Mouse (Mus musculus): ENCODE data around the gene Sar1a. TPM values are rescaled to one million over a fixed set of nuclear protein-coding genes. Genes with fewer than 3 reads are reported as not detected.

Sar1a gene
- 112 and 151 TPM in 2 replicates for total RNA-seq (2017)

DNA sequence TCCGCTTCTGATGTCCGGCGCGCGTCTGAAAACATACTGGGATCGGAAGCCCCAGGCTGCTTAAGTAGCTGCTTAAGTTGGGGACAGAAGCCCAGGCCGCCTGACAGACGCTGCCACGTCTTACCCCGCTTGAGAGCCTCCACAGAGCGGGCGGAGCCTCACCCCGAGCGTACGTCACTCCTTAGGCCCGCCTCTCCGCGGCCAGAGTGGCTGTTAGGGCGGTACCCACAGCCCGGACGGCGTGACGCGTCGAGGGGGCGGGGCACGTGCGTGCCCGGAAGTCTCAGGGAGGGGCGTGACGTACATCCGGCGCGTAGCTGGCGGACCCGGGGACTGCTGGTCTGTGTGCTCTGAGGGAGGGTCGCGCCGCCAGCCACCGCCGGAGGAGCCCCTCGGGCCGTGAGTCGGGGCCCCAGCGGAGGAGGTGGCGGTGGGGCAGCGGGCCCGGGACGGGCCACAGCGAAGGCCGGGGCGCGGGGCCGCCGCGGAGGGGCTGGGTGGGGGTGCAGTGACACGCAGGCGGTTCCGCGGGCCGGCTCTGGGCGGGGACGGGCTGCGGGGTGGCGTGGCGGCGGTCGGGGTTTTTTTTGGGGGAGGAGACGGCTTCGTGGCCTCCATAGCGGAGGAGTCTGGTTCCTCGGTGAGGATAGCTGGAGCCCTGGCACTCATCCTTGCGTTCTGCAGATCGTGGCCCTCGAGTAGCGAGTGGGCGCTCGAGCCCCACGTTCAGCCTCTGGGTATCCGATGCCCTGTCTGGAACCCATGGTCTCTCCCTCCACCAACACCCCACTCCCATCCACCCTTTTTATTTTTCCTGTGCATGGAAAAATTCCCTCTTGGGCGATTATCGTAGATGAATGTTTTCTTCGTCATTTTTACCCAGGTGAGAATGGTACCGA, at the start of gene Sar1a:
TSS of gene Sar1a (plus strand) at position 285 of the 899 bp plus-strand sequence.
- ATAC-seq (replicated peaks in 1 of 2; ENCODE audit: insufficient read depth in 1 of 2, low FRiP score in 2 of 2, low TSS enrichment in 1 of 2, low read depth in 1 of 2, poor library complexity in 2 of 2, severe bottlenecking in 2 of 2): peak; percentile 99

DNA sequence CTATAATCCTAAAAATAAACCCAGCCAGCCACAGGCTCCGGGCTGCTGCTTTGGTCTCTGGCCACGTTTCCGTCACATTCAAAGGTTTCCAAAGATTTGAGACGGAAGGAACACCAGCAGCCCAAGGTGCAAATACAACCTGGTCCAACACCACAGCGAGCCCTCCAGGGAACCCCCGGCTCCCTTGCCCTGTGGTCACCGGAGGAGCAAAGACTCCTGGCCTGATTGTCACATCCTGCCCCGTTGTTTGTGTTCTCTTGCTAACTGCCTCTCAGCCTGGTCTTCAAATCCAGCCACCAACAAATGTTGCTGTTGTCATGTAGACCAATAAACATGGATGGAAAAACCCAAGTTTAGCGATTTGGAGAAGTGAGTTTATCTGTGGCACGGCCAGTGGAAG, 47.7 kb upstream of the Sar1a start:
- peak; percentile 51 to 60; a peak in 3 of 4 replicates for ATAC-seq (replicated peaks in 1 of 2; ENCODE audit: insufficient read depth in 1 of 2, low FRiP score in 2 of 2, low TSS enrichment in 1 of 2, low read depth in 1 of 2, poor library complexity in 2 of 2, severe bottlenecking in 2 of 2)

DNA sequence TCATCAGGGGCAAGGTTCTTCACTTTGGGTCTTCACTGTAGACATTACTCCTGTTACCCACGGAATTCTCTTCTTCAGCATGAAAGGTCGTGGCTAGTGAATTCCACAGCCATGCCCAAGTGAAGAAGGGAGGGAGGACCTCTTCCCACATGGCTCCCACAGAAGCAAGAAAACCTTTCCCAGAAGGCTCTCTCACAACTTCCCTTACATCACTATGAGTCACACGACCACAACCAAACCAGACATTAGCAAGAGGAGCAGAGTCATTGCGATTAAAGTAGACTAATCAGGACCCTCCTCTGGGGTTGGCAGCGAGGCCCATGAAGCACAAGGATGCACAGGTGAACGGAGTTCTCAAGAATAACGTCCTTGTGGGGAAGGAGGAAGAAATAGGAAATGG, 43.0 kb upstream of the Sar1a start:
- no peak for ATAC-seq (replicated peaks in 1 of 2; ENCODE audit: insufficient read depth in 1 of 2, low FRiP score in 2 of 2, low TSS enrichment in 1 of 2, low read depth in 1 of 2, poor library complexity in 2 of 2, severe bottlenecking in 2 of 2)

DNA sequence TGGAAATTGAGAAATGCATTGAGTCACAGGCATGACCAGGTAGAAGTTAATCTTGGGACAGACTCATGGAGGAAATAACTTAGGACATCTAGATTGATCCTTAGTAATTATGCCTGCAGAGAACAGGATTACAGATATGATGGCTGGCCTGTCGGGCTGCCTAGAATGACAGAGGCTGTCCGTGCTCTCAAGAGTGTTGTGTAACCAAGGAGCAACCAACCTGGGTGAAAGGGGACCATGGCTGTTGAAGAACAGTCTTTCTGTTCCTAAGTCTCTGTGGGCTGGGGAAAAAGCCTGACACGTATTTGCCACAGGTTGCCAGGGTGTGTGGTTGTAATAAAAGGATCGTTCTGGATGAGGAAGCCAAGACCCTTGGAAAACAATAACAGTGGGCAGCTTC, 39.7 kb upstream of the Sar1a start:
- ATAC-seq (replicated peaks in 1 of 2; ENCODE audit: insufficient read depth in 1 of 2, low FRiP score in 2 of 2, low TSS enrichment in 1 of 2, low read depth in 1 of 2, poor library complexity in 2 of 2, severe bottlenecking in 2 of 2): no peak

DNA sequence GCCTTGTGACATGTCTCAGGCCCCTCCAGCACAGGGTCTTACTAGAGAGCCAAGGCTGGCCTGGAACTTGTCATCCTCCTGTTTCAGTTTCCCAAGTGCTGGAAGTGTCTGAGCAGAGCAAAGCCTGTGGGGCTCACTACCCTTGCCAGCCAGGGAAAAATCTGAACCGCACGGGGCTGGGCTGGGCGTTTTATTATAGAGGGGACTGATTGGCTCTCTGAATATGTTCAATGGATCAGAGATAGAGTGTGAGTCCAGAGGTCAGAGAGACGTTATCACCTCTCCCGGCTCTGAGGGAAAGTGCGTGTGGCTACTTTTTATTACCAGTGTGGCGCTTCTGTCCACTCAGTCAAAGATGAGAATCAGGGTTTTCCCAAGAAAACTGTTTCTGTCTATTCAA, 33.5 kb upstream of the Sar1a start:
- ATAC-seq (replicated peaks in 1 of 2; ENCODE audit: insufficient read depth in 1 of 2, low FRiP score in 2 of 2, low TSS enrichment in 1 of 2, low read depth in 1 of 2, poor library complexity in 2 of 2, severe bottlenecking in 2 of 2): no peak

DNA sequence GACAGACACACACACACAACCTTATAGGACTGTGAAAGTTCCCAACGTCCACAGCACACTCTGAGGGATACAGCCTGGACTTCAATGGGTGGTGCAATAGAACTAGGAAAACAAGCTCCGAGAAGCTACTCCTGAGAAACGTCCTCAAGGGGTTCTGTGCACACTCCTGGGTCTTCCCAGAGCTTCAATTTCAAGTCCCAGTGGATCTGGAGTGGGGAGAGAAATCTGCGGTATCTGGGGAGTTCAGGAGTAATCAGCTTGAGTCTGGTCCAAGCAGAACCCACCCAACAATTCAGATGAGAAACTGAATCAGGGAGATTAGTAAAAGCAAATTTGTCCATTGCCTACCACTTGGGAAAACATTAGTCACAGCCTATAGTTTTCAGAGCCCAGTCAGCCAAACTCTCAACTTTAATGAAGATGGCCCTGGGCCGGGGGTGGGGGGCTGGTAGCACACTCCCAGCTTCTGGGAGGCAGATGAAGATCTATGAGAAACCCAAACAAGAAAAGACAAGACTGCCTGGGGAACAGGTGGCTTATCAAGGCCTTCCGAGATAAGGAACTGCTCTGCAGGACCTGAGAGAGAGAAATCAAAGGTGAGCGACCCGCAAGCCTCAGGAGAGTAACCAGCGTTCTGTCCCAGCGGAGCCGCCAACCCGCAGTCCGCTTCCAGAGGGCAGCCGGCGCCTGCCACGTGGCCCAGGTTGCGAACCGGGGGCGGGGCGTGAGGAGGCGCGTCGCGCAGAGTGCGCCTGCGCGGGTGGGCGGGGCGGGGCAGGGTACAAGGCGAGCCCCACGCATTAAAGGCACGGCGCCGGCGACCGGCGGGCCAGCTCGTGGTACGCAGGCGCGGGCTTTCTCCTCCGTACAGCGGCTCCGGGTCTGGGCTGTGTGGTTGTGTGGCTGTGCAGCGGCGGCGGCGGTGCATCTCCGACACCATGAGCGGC, 32.0 kb upstream of the Sar1a start, which contains the start of gene Ppa1:
TSS of gene Ppa1 (plus strand) at position 763 of the 947 bp plus-strand sequence.
- ATAC-seq (replicated peaks in 1 of 2; ENCODE audit: insufficient read depth in 1 of 2, low FRiP score in 2 of 2, low TSS enrichment in 1 of 2, low read depth in 1 of 2, poor library complexity in 2 of 2, severe bottlenecking in 2 of 2): peak; percentile 63 to 81

DNA sequence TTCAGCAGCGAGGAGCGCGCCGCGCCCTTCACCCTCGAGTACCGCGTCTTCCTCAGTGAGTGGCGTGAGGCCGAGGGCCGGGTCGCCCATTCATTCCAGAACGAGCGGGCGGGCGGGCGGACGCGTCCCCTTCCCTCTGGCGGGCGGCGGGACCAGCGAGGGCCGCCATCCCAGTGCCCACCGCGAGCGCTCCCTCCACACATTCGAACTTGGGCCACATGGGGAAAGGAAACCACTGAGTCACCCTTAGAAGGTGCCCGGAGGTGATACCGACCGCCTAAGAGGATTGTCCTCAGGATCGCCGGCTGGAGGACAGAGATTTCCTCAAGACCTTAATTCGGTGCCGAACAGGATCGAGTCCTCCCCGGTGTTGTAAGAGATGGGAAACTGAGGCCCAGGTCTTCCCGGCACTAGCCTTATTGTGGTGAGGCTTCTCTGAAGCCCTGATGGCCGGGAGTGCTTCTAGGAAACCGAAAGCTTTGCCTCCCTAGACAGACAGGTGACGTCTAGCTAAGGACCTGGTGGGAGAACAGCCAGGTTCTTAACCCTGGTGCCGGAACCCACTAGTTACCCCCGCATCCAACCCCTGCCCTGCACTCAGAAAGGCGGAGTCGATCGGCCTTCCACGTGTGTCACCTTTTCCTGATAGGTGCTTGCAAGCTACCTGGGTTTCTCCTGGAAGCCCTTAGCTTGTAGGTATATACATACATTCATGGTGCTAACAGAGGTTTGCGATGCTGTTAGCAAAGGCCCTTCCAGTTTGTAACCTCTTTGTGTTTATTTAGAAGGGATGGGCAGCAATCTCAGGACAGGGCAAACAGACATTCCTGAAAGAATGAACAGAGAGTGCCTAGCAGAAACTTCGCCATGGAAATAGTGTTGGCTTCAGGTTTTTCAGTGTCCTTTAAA, 31.1 kb upstream of the Sar1a start:
- peak; percentile 33 to 40; a peak in 2 of 4 replicates for ATAC-seq (replicated peaks in 1 of 2; ENCODE audit: insufficient read depth in 1 of 2, low FRiP score in 2 of 2, low TSS enrichment in 1 of 2, low read depth in 1 of 2, poor library complexity in 2 of 2, severe bottlenecking in 2 of 2)

DNA sequence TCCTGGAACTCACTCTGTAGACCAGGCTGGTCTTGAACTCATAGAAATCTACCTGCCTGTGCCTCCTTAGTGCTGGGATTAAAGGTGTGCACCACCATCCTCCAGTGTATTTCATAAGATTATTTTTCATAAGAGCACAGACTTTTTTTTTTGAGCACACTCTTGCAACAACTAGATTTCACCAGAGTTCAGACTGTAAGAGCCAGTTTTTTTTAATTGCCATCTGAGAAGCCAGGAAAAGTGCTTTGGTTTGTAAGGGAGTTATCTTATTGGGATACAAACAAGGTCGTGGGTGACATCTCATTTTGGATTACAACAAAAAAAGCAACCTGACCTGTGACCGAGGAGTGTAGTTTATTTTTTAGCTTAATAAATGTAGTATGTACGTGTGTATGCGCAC, 26.0 kb upstream of the Sar1a start:
- no peak for ATAC-seq (replicated peaks in 1 of 2; ENCODE audit: insufficient read depth in 1 of 2, low FRiP score in 2 of 2, low TSS enrichment in 1 of 2, low read depth in 1 of 2, poor library complexity in 2 of 2, severe bottlenecking in 2 of 2)

DNA sequence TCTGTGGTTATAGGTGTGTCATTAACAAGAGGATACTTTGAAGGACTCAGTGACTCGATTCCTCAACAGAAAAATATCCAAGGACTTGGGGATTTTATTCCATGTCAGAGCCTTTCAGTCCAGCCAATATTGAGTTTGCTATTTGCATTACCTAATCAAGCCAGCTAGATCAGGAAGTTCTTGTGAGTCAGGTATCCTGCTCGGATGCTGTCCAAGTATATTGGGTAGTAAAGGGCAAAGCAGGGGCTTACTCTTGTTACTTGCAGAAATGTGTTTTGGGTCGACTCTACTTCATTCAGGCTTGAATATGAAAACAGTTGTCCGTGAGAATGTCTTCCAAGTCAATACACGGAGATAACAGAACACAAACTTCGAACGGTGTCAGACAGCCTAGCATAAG, 25.4 kb upstream of the Sar1a start:
- peak in 1 of 2 experiments; percentile 60; a peak in 1 of 4 replicates for ATAC-seq (replicated peaks in 1 of 2; ENCODE audit: insufficient read depth in 1 of 2, low FRiP score in 2 of 2, low TSS enrichment in 1 of 2, low read depth in 1 of 2, poor library complexity in 2 of 2, severe bottlenecking in 2 of 2)

DNA sequence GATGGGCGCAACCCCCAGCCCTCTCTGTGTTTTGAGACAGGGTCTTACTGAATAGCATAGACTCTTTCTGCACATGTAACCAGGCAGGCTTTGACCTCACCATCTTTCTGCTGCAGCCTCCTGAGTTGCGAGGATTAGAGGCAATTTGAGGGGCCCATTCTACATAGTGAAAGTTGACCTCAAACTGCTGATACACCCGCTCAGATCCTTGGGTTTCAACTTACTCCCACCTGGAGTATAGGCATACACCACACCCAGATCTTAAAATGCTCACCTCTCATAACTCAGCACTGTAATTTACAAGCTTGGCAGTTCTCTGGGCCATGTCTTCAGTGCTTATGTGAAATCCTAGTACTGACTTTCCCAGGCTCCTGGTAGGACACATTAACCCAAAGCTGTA, 24.9 kb upstream of the Sar1a start:
- no peak for ATAC-seq (replicated peaks in 1 of 2; ENCODE audit: insufficient read depth in 1 of 2, low FRiP score in 2 of 2, low TSS enrichment in 1 of 2, low read depth in 1 of 2, poor library complexity in 2 of 2, severe bottlenecking in 2 of 2)

DNA sequence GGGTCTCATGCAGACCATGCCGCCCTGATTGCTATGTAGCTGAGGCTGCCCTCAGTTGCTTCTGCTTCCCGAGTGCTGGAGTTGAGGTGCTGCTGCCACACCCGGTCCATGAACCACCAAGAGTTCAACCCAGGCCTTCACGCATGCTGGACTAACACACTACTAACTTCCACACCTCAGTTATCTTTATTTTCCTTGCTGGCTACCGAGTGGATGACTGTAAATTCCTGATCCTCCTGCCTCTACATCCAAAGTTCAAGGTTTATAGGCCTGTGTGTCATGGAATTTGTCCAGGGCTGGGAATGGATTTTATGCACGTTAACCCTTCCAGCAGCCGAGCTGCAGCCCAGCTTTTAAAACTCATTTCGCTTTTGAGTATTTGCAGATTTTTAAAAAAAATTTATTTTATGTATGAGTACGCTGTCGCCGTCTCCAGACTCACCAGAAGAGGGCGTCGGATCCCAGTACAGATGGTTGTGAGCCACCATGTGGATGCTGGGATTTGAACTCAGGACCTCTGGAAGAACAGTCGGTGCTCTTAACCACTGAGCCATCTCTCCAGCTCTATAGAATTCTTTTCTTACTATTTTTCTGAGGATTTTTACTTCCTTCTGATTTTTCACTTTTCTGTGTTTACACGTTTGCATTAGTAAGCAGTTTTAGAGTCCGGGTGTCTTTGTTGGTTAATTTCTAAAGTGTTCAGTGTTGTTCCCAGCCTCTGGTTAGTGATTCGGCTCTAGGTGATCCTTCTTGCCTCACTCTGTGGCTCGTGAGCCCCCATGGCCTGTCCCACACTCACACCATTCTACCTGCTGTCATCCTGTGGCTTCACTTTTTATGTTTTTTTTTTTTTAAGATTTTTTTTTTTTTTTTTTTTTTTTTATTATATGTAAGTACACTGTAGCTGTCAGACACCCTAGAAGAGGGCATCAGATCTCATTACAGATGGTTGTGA, 22.9 kb upstream of the Sar1a start:
- ATAC-seq (replicated peaks in 1 of 2; ENCODE audit: insufficient read depth in 1 of 2, low FRiP score in 2 of 2, low TSS enrichment in 1 of 2, low read depth in 1 of 2, poor library complexity in 2 of 2, severe bottlenecking in 2 of 2): no peak

DNA sequence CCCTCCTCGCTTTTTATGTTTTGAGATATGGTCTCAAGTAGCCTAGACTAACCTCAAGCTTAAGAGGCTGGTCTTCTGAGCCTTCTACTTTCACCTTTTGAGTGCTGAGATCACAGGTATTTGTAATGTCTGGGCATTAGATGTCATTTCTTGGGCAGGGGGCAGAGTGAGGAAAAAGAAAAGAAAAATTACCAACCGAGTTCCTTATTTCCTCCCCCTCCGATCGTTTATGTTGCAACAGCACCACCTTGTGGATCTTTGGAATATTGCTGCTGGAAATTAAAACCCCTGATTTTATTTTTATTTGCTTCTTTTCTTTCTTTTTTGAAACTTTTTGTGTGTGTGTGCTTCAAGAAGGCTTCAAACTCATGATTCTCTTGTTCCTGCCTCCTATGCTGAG, 22.1 kb upstream of the Sar1a start:
- ATAC-seq (replicated peaks in 1 of 2; ENCODE audit: insufficient read depth in 1 of 2, low FRiP score in 2 of 2, low TSS enrichment in 1 of 2, low read depth in 1 of 2, poor library complexity in 2 of 2, severe bottlenecking in 2 of 2): peak; percentile 30 to 46; a peak in 1 of 4 replicates

DNA sequence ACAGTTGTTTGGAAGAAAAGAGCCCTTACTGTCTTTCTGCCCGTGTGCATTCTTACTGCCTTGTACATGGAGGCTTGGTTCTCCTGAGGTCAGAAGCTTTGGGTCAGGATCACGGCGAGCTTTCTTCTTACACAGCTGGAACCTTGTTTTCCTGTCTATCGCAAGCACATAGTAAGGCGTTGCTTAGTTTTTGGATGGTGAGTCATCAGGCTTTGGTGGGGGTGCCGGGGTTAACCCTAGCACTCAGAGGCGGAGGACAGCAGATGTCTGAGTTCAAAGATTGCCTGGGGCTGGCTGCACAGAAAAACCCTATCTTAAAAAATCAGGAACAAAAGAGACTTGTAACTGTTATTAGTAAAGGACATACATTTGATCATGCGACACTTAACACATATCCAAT, 18.2 kb upstream of the Sar1a start:
- ATAC-seq (replicated peaks in 1 of 2; ENCODE audit: insufficient read depth in 1 of 2, low FRiP score in 2 of 2, low TSS enrichment in 1 of 2, low read depth in 1 of 2, poor library complexity in 2 of 2, severe bottlenecking in 2 of 2): no peak

DNA sequence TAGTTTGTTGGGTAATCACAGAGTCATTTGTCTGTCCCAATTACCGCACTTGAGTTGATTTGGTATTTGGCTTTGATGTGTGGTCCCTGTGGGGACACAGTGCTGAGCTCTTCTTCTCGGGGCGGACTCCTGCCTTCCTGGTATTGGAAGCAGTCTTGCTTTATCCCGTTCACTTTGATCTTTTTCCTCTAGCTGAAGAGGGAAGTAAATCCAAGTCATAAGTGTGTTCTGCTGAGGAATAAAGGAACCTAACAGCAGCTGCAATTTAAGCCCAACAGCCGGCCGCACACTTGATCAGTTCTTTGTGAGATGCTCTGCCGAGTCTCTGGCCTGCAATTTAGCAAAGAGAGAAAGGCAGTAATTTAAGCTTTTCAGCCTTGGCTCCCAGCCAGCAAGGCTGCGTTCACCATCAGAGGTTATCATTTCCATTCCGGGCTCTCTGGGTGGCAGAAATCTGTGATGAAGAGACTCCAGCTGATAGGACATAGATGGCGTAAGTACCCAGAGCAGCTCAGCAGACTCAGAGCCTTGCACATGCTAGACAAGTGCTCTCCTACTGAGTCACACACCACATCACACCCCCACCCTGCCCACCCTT, 17.6 kb upstream of the Sar1a start:
- ATAC-seq (replicated peaks in 1 of 2; ENCODE audit: insufficient read depth in 1 of 2, low FRiP score in 2 of 2, low TSS enrichment in 1 of 2, low read depth in 1 of 2, poor library complexity in 2 of 2, severe bottlenecking in 2 of 2): no peak

DNA sequence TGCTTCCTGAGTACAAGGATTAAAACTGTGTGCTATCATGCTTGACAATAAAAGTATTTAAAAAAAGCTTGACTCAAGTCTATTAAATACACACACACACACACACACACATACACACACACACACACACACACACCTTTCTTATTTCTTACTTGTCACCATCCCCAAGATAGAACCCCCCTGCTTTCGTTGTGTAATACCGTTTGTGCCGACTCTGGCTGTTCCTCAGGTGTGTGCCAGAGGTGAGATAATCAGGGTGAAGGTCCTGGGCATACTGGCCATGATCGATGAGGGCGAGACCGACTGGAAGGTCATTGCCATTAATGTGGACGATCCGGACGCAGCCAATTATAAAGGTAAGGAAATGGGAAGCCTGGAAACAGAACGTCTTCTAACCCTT, 15.0 kb upstream of the Sar1a start:
- no peak for ATAC-seq (replicated peaks in 1 of 2; ENCODE audit: insufficient read depth in 1 of 2, low FRiP score in 2 of 2, low TSS enrichment in 1 of 2, low read depth in 1 of 2, poor library complexity in 2 of 2, severe bottlenecking in 2 of 2)

DNA sequence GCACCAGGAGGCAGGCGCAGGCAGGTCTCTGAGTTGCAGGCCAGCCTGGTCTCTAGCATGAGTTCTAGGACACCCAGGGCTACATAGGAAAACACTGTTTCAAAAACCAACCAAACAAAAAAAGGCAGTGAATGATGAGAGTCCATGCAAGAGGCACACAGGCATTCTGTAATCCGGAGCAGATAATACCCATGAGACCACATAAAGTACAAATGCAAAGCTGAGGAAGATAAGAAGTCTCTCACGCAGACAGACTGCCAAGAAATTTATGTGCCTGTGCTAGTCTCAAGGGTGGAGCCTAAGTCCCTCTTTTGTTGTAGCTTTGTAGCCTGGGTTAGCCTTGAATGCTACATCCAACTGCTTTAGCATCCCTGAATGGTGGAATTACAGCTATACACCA, 14.4 kb upstream of the Sar1a start:
- ATAC-seq (replicated peaks in 1 of 2; ENCODE audit: insufficient read depth in 1 of 2, low FRiP score in 2 of 2, low TSS enrichment in 1 of 2, low read depth in 1 of 2, poor library complexity in 2 of 2, severe bottlenecking in 2 of 2): no peak
